Comparison of ENCODE assay signal across 7 mouse cellular contexts in the genomic region with DNA sequence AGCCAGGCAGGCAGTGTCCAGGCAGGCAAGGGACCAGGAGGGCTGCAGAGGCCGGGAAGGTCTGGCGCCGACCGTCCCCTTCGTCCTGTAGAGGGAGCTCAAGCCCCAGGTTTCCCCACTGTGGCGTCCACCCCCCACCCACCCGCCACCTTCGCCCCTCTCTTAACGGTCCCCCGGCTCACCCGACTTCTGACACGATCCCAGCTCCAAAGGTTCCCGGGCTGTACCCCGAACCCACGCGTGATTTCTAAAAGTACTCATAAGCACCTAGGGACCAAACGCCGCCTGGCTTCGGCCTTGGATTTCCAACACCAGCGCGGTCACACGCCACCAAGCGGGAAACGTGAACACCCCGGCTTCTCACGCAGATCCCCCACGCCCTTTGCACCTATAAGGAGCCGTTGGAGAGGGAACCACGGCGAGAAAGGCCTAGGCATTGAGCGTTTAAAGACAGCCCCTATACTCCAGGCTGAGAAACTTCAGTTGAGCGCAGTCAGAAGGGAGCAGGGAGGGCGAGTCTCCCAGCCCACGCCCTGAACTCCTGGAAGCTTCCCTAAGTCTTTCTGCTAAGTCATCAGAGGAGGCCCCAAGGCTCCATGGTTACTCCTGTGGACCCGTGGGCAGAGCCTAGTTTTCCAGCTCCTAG. TPM values are rescaled to one million over a fixed set of nuclear protein-coding genes. Genes with fewer than 3 reads are reported as not detected.
DNase-seq lines count a peak whose midpoint lies in the region; ATAC-seq lines count a peak whose summit lies in the region.

No protein-coding gene starts in this region.

- H3K4me3 ChIP-seq in limb, embryonic 10.5 days = peak overlapping the region; percentile 71
- H3K4me3 ChIP-seq in midbrain, embryonic 12.5 days = peak overlapping the region; percentile 88

- WGBS in limb, embryonic 10.5 days = under 1% methylated on average over 35 of the region's 35 CpGs
- under 1% methylated on average over 35 of the region's 35 CpGs for whole genome bisulfite sequencing in midbrain, embryonic 12.5 days

- H3K4me2 ChIP-seq in midbrain, embryonic 12.5 days (replicated peaks) = peak overlapping the region; percentile 64

- H3K27ac ChIP-seq in limb, embryonic 10.5 days = peak overlapping the region; percentile 92
- H3K27ac ChIP-seq in midbrain, embryonic 12.5 days (replicated peaks) = peak overlapping the region; percentile 67

- no peak for ATAC-seq in midbrain, embryonic 12.5 days (ENCODE audit: low FRiP score, low read depth)

- H3K36me3 ChIP-seq in limb, embryonic 10.5 days = peaks cover 7% of the 10 kb centered on the region
- peaks cover 12% of the 10 kb centered on the region for H3K36me3 ChIP-seq in midbrain, embryonic 12.5 days

- peak; percentile 77 for DNase-seq in ES-CJ7 (ENCODE audit: low read depth, low spot score)
- peak; percentile 77 for DNase-seq in adrenal gland, adult 2 months
- peak; percentile 68 for DNase-seq in fibroblast of lung, adult 2 months (ENCODE audit: low read depth)
- peak; percentile 79 to 84 for DNase-seq in heart, postnatal 10 days
- DNase-seq in limb, embryonic 10.5 days (ENCODE audit: low spot score) = peak; percentile 86
- peak; percentile 60 for DNase-seq in thymus, postnatal 4 days

- intact Hi-C loops in heart, postnatal 10 days (cut with DNase I) = loop anchor here (1.0 to 5.0 kb wide), 8 partner anchors 169 to 925 kb away; no protein-coding TSS in a partner anchor

- no peaks in the 10 kb centered on the region for H3K9me3 ChIP-seq in limb, embryonic 10.5 days (replicated peaks)
- no peaks in the 10 kb centered on the region for H3K9me3 ChIP-seq in midbrain, embryonic 12.5 days

- peak overlapping the region; percentile 98 for H3K9ac ChIP-seq in midbrain, embryonic 12.5 days (replicated peaks)

- H3K4me1 ChIP-seq in limb, embryonic 10.5 days = peaks cover 69% of the 10 kb centered on the region
- H3K4me1 ChIP-seq in midbrain, embryonic 12.5 days = peaks cover 47% of the 10 kb centered on the region

- peaks cover 98% of the 10 kb centered on the region for H3K27me3 ChIP-seq in limb, embryonic 10.5 days (ENCODE audit: low read depth, poor library complexity, severe bottlenecking)
- H3K27me3 ChIP-seq in midbrain, embryonic 12.5 days = peaks cover 48% of the 10 kb centered on the region

RNA-seq across cellular contexts. Expression of a gene that starts 4.1 kb away (rescaled TPM):
- 10 to 100 TPM in 1 of 2 experiments, 1 to 10 TPM in 1; 7.4 to 14.6 TPM for total RNA-seq in adrenal gland, adult 2 months (2021)
- polyA plus RNA-seq in adrenal gland, adult 2 months (2012; rRNA removed) = 28.8 and 33.6 TPM in 2 replicates
- total RNA-seq in heart, postnatal 10 days (2021) = 10 to 100 TPM; 33.8 to 44.3 TPM
- polyA plus RNA-seq in limb, embryonic 10.5 days (2016; fragmentation: Nextera tagmentation; extraction: Ambion mirVana) = 34.2 and 34.4 TPM in 2 replicates
- polyA plus RNA-seq in midbrain, embryonic 12.5 days (2016; fragmentation: Nextera tagmentation; extraction: Ambion mirVana) = 73.4 and 73.9 TPM in 2 replicates
